8 mouse cellular contexts compared by ENCODE assay signal in genomic region chr17:87613355-87614283, GRCm38 (mm10). TPM values are rescaled to one million over a fixed set of nuclear protein-coding genes. Genes with fewer than 3 reads are reported as not detected.
DNase-seq lines count a peak whose midpoint lies in the region; ATAC-seq and TF ChIP-seq lines count a peak whose summit lies in the region.

No protein-coding gene starts in this region.

- peak overlapping the region; percentile 62 for H3K9ac ChIP-seq in heart, embryonic 15.5 days
- H3K9ac ChIP-seq in liver, embryonic 12.5 days: no peak overlapping the region; the same call in 1 of the 2 replicates

- H3K4me1 ChIP-seq in E14TG2a.4 (replicated peaks; ENCODE audit: low read depth, low read length): peaks cover 57% of the 10 kb centered on the region
- peaks cover 2% of the 10 kb centered on the region; the same call in 1 of the 2 replicates for H3K4me1 ChIP-seq in embryonic fibroblast, embryonic 13.5 days (ENCODE audit: control insufficient read depth, insufficient read depth, low read length)
- H3K4me1 ChIP-seq in heart, embryonic 15.5 days (replicated peaks): peaks cover 8% of the 10 kb centered on the region; the same call in 1 of the 2 replicates
- H3K4me1 ChIP-seq in liver, embryonic 12.5 days: peaks cover 6% of the 10 kb centered on the region; the same call in 1 of the 2 replicates

- no peak overlapping the region for H3ac ChIP-seq in myocyte (ENCODE audit: control insufficient read depth, insufficient read length)

- DNase-seq in brain, embryonic 14.5 days (ENCODE audit: low read depth): peak; percentile 99
- peak; percentile 85 for DNase-seq in kidney, postnatal 10 days
- DNase-seq in thymus, postnatal 10 days (ENCODE audit: low spot score in 2 of 2): peak; percentile 38 to 40

- peak overlapping the region; percentile 74 for H3K4me3 ChIP-seq in E14TG2a.4 (replicated peaks; ENCODE audit: low read length)
- peak overlapping the region; percentile 31 for H3K4me3 ChIP-seq in embryonic fibroblast, embryonic 13.5 days (ENCODE audit: insufficient read depth, low read length)
- H3K4me3 ChIP-seq in heart, embryonic 15.5 days: peak overlapping the region; percentile 50
- peak overlapping the region; percentile 39 for H3K4me3 ChIP-seq in liver, embryonic 12.5 days
- peak overlapping the region; percentile 24 for H3K4me3 ChIP-seq in myocyte

- TF ChIP-seq POLR2A in brain, embryonic 14.5 days (IDR thresholded peaks at IDR 0.05; ENCODE audit: borderline replicate concordance, extremely low read depth, insufficient read depth, insufficient read length, poor library complexity, severe bottlenecking): peak; percentile 61; the same call in 1 of the 2 replicates
- peak; percentile 88 for TF ChIP-seq POLR2A in embryonic fibroblast, embryonic 13.5 days (IDR thresholded peaks at IDR 0.05; ENCODE audit: low read depth, low read length)
- peak; percentile 63 for TF ChIP-seq POLR2A in myocyte (IDR thresholded peaks at IDR 0.05; ENCODE audit: insufficient read length, low read depth)

- ATAC-seq in heart, embryonic 15.5 days (replicated peaks; ENCODE audit: insufficient number of reproducible peaks, insufficient read depth, low FRiP score, low read depth): peak; percentile 91
- 0 out of 2 replicates have a peak, but pooled peaks have one; percentile 61 for ATAC-seq in liver, embryonic 12.5 days

- no peaks in the 10 kb centered on the region for H3K36me3 ChIP-seq in E14TG2a.4 (ENCODE audit: insufficient read depth, low read length)
- no peaks in the 10 kb centered on the region for H3K36me3 ChIP-seq in heart, embryonic 15.5 days
- no peaks in the 10 kb centered on the region for H3K36me3 ChIP-seq in liver, embryonic 12.5 days
- H3K36me3 ChIP-seq in myocyte (ENCODE audit: control insufficient read depth, insufficient read depth): no peaks in the 10 kb centered on the region

- no peak for TF ChIP-seq CTCF in E14TG2a.4 (conservative IDR thresholded peaks at IDR 0.05; ENCODE audit: low read length)
- TF ChIP-seq CTCF in brain, embryonic 14.5 days (IDR thresholded peaks at IDR 0.05; ENCODE audit: borderline replicate concordance, extremely low read depth, insufficient read depth, insufficient read length): no peak
- no peak for TF ChIP-seq CTCF in embryonic fibroblast, embryonic 13.5 days (IDR thresholded peaks at IDR 0.05; ENCODE audit: borderline replicate concordance, insufficient read depth, low read length)

- peak overlapping the region; percentile 75 for H3K4me2 ChIP-seq in heart, embryonic 15.5 days
- peak overlapping the region; percentile 62 for H3K4me2 ChIP-seq in liver, embryonic 12.5 days
- peak overlapping the region; percentile 90 for H3K4me2 ChIP-seq in myocyte (ENCODE audit: low read depth)

- H3K79me2 ChIP-seq in myocyte (ENCODE audit: control insufficient read depth, insufficient read depth): no peaks in the 10 kb centered on the region

- no peaks in the 10 kb centered on the region for H3K27me3 ChIP-seq in E14TG2a.4 (ENCODE audit: insufficient read depth, low read length)
- H3K27me3 ChIP-seq in heart, embryonic 15.5 days: no peaks in the 10 kb centered on the region
- peaks cover 7% of the 10 kb centered on the region for H3K27me3 ChIP-seq in liver, embryonic 12.5 days (replicated peaks)
- H3K27me3 ChIP-seq in myocyte (ENCODE audit: control insufficient read depth, insufficient read depth, insufficient read length): no peaks in the 10 kb centered on the region

- H3K27ac ChIP-seq in embryonic fibroblast, embryonic 13.5 days (ENCODE audit: insufficient read depth, low read length): peak overlapping the region; percentile 39; the same call in 1 of the 2 replicates
- peak overlapping the region; percentile 89 for H3K27ac ChIP-seq in heart, embryonic 15.5 days
- 0 out of 2 replicates have a peak overlapping the region, but pooled peaks have one; percentile 4 for H3K27ac ChIP-seq in liver, embryonic 12.5 days

- no peaks in the 10 kb centered on the region for H3K9me3 ChIP-seq in E14TG2a.4 (ENCODE audit: low read length)
- no peaks in the 10 kb centered on the region for H3K9me3 ChIP-seq in heart, embryonic 15.5 days (replicated peaks)
- no peaks in the 10 kb centered on the region for H3K9me3 ChIP-seq in liver, embryonic 12.5 days (replicated peaks)

- 8% methylated on average over 24 of the region's 24 CpGs for WGBS in heart, embryonic 15.5 days
- 13% methylated on average over 24 of the region's 24 CpGs for WGBS in liver, embryonic 12.5 days (ENCODE audit: insufficient replicate concordance)

TF ChIP-seq in myocyte, 11 proteins besides CTCF, POLR2A, EP300 and RAD21:
- TF ChIP-seq POLR2AphosphoS2 (IDR thresholded peaks at IDR 0.05; ENCODE audit: insufficient read length, low read depth) (peak; percentile 75), USF1 (IDR thresholded peaks at IDR 0.05; ENCODE audit: low read depth) (peak; percentile 97), TCF12 (IDR thresholded peaks at IDR 0.05; ENCODE audit: insufficient read depth, poor library complexity, severe bottlenecking) (no peak)

RNA-seq across cellular contexts. Expression of gene Epcam, which starts 22.2 kb away (rescaled TPM):
- 4.0 and 4.3 TPM in 2 replicates for polyA plus RNA-seq in brain, embryonic 14.5 days (2012; rRNA removed)
- not detected in 2 replicates for polyA plus RNA-seq in embryonic fibroblast, embryonic 13.5 days (2011; ENCODE audit: insufficient read length, low read depth, missing spikeins)
- polyA plus RNA-seq in heart, embryonic 15.5 days (2015; fragmentation: Nextera tagmentation; extraction: Ambion mirVana): 8.7 and 43.0 TPM in 2 replicates
- polyA plus RNA-seq in liver, embryonic 12.5 days (2016; fragmentation: Nextera tagmentation; extraction: Ambion mirVana): 2.3 and 3.2 TPM in 2 replicates
- polyA plus RNA-seq in myocyte (2012; fragmentation: generic; extraction: Trizol): not detected

RNA-seq across cellular contexts. Expression of gene Msh2, which starts 58.5 kb away (rescaled TPM):
- polyA plus RNA-seq in brain, embryonic 14.5 days (2012; rRNA removed): 38.3 and 39.1 TPM in 2 replicates
- polyA plus RNA-seq in embryonic fibroblast, embryonic 13.5 days (2011; ENCODE audit: insufficient read length, low read depth, missing spikeins): 24.8 and 32.1 TPM in 2 replicates
- polyA plus RNA-seq in heart, embryonic 15.5 days (2015; fragmentation: Nextera tagmentation; extraction: Ambion mirVana): 31.8 and 39.2 TPM in 2 replicates
- 52.5 and 54.9 TPM in 2 replicates for polyA plus RNA-seq in liver, embryonic 12.5 days (2016; fragmentation: Nextera tagmentation; extraction: Ambion mirVana)
- polyA plus RNA-seq in myocyte (2012; fragmentation: generic; extraction: Trizol): 4.6 TPM

Comparison
In these comparisons a context has a peak if more than half of its experiments do, and no peak if none do; other contexts are left out.
1. Peak in every context shown above with its lines: DNase-seq, ATAC-seq, H3K4me3 ChIP-seq and H3K27ac ChIP-seq.
2. H3K4me3 ChIP-seq: peak in every context shown above with its lines; median percentile 74 in E14TG2a.4; 50 in heart, embryonic 15.5 days; 39 in liver, embryonic 12.5 days; 31 in embryonic fibroblast, embryonic 13.5 days; 24 in myocyte.
3. DNase-seq: peak in every context shown above with its lines; median percentile 99 in brain, embryonic 14.5 days; 85 in kidney, postnatal 10 days; 39 in thymus, postnatal 10 days.
4. H3K27ac ChIP-seq: peak in every context shown above with its lines; median percentile 89 in heart, embryonic 15.5 days; 39 in embryonic fibroblast, embryonic 13.5 days; 4 in liver, embryonic 12.5 days.